Mouse (Mus musculus) embryonic fibroblast, embryonic 13.5 days (primary cell): ENCODE data around the gene Cdhr2.

Experiments
- CTCF ChIP-seq: IDR thresholded peaks from 2 replicates; pipeline ENCODE4 v1.5.1; 2011; ENCODE audit warnings: mild to moderate bottlenecking, control low read depth, low read length, moderate library complexity, borderline replicate concordance; ENCODE audit not compliant: insufficient read depth
- POLR2A ChIP-seq: IDR thresholded peaks from 2 replicates; pipeline ENCODE4 v1.6.1; 2011; ENCODE audit warnings: low read depth, mild to moderate bottlenecking, control low read depth, low read length, moderate library complexity

GRCm38 (mm10) chr13:54687575-54688424 lies 13.5 kb upstream of the Cdhr2 start:
- no peak for TF ChIP-seq CTCF
- peak; percentile 83 for TF ChIP-seq POLR2A
